Mouse (Mus musculus) forebrain, postnatal 0 days (tissue): ENCODE data around the gene Cdk8. TPM values are rescaled to one million over a fixed set of nuclear protein-coding genes. Genes with fewer than 3 reads are reported as not detected.

ENCODE experiments used
- ATAC-seq: fragments of 200-750 bp; cut with Nextera tagmentation; 2 replicates; pipeline ENCODE4 v1.8.0; 2017; ENCODE audit warnings: mild to moderate bottlenecking, moderate library complexity
- DNase-seq: peaks from one replicate; pipeline ENCODE4 v3.0.0-alpha.2; 2015
- H3K27ac ChIP-seq: fragments of 300-500 bp; sonication (generic); 2 replicates; pipeline ENCODE4 v1.5.1; 2014; ENCODE audit warnings: low read depth, mild to moderate bottlenecking, antibody characterized with exemption, low read length, moderate library complexity, mixed read lengths
- H3K27me3 ChIP-seq: fragments of 300-500 bp; sonication (generic); 2 replicates; pipeline ENCODE4 v1.6.1; 2014; ENCODE audit warnings: mild to moderate bottlenecking, low read length, mixed read lengths; ENCODE audit not compliant: insufficient read depth
- H3K36me3 ChIP-seq: fragments of 300-500 bp; sonication (generic); 2 replicates; pipeline ENCODE4 v1.6.1; 2014; ENCODE audit warnings: mild to moderate bottlenecking, moderate library complexity; ENCODE audit not compliant: insufficient read depth
- H3K4me1 ChIP-seq: fragments of 300-500 bp; sonication (generic); 2 replicates; pipeline ENCODE4 v1.6.1; 2014; ENCODE audit warnings: antibody characterized with exemption; ENCODE audit not compliant: insufficient read depth
- H3K4me2 ChIP-seq: fragments of 300-500 bp; sonication (generic); 2 replicates; pipeline ENCODE4 v1.6.1; 2014; ENCODE audit warnings: low read depth, mild to moderate bottlenecking, moderate library complexity
- H3K4me3 ChIP-seq: fragments of 300-500 bp; sonication (generic); 2 replicates; pipeline ENCODE4 v1.5.1; 2014; ENCODE audit warnings: low read depth, low read length, mixed read lengths
- H3K9ac ChIP-seq: fragments of 300-500 bp; sonication (generic); 2 replicates; pipeline ENCODE4 v1.6.1; 2014; ENCODE audit warnings: mild to moderate bottlenecking
- H3K9me3 ChIP-seq: fragments of 300-500 bp; sonication (generic); 2 replicates; pipeline ENCODE4 v1.6.1; 2016; ENCODE audit warnings: low read length
- CTCF ChIP-seq: sonication (generic); IDR thresholded peaks from 2 replicates; pipeline ENCODE4 v1.5.1; 2016; ENCODE audit warnings: antibody characterized with exemption, control low read depth, low read depth
- WGBS: fragments of 180-500 bp; shearing (Covaris S2); extraction: QIAGEN DNeasy Blood & Tissue Kit; methylation state at CpG from one replicate; pipeline ENCODE4 v1.1.7; 2014; 5-methylcytosine and 5-hydroxymethylcytosine counted together
- polyA plus RNA-seq: library from polyadenylated mRNA; unstranded; fragments of >200 nt; fragmentation: Nextera tagmentation; extraction: Ambion mirVana; gene quantifications from 2 replicates; pipeline ENCODE4 v1.2.1, GENCODE M21; 2015
- total RNA-seq: library from RNA; depleted of rRNA; stranded (reverse); fragments of >200 nt; gene quantifications from 2 replicates; pipeline ENCODE4 v1.2.3, GENCODE M21; 2014

Cdk8 gene
- total and polyA plus RNA-seq, 2 experiments from 2014 or later, result 13.1 to 48.8 TPM

DNA sequence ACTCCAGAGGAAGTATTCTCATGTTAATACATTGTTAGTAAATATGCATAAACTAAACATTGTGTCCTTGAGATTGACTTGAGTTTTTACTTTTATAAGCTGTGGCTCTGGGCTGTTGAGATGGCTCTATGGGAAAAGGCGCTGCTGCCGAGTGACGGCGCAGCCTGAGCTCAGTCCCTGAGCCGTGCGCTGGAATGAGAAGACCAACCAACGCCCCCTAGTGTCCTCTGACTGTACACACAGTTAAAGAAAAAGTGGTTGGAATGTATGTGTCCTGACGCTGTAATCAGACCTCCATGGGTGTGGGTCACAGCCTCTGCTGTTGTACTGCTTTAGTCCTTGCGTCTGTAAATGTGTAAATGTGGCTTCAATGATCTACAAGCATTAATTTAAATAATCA lies 29.0 kb downstream of the Cdk8 start:
- Histone ChIP-seq H3K4me1 (no peaks in the 10 kb centered on the region), H3K27ac (no peak overlapping the region), H3K9ac (no peak overlapping the region), H3K27me3 (no peaks in the 10 kb centered on the region), H3K4me2 (no peak overlapping the region), H3K9me3 (no peaks in the 10 kb centered on the region), H3K36me3 (no peaks in the 10 kb centered on the region), H3K4me3 (no peak overlapping the region)
- no peak for DNase-seq
- 61% methylated on average over 9 of the region's 9 CpGs for WGBS
- no peak for ATAC-seq
- peak; percentile 15; the same call in 1 of the 2 replicates for TF ChIP-seq CTCF

GRCm38 (mm10) chr5:146265934-146266591 lies 35.0 kb downstream of the Cdk8 start:
- Histone ChIP-seq H3K4me2 (no peak overlapping the region), H3K27ac (no peak overlapping the region), H3K27me3 (no peaks in the 10 kb centered on the region), H3K4me1 (no peaks in the 10 kb centered on the region), H3K4me3 (no peak overlapping the region), H3K9ac (no peak overlapping the region), H3K9me3 (no peaks in the 10 kb centered on the region), H3K36me3 (no peaks in the 10 kb centered on the region; the same call in 1 of the 2 replicates)
- DNase-seq (no peak), ATAC-seq (no peak)
- WGBS, result 87% methylated on average over 5 of the region's 6 CpGs
- TF ChIP-seq CTCF, result no peak

DNA sequence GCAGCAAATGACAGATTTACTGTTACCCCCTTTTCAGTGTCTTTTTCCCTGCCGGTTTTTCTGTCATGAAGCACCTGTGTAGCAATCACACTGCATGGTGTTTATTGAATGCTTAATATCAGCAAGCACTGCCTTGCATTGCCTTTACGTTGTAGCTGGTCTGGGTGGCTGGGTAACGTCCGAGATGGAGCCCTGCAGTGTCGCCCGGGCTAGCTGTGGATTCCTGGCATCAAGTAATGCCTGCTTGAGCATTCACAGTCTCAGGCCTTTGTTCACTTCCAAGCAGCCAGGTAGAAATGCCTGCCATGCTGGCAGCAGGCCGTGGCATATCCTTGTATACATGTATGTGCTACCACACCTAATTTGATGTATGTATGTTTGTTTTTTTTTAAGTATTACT lies 36.7 kb downstream of the Cdk8 start:
- Histone ChIP-seq H3K27ac (no peak overlapping the region), H3K4me1 (no peaks in the 10 kb centered on the region), H3K9me3 (no peaks in the 10 kb centered on the region), H3K4me3 (no peak overlapping the region), H3K4me2 (no peak overlapping the region), H3K9ac (no peak overlapping the region), H3K36me3 (no peaks in the 10 kb centered on the region; the same call in 1 of the 2 replicates), H3K27me3 (no peaks in the 10 kb centered on the region)
- 86% methylated on average over 7 of the region's 7 CpGs for whole genome bisulfite sequencing
- ATAC-seq (no peak), DNase-seq (no peak)
- no peak for TF ChIP-seq CTCF

- Histone ChIP-seq H3K4me1 (no peaks in the 10 kb centered on the region), H3K9ac (no peak overlapping the region), H3K4me3 (no peak overlapping the region), H3K27ac (no peak overlapping the region), H3K4me2 (no peak overlapping the region), H3K27me3 (no peaks in the 10 kb centered on the region), H3K9me3 (no peaks in the 10 kb centered on the region), H3K36me3 (peaks cover 4% of the 10 kb centered on the region)
- DNase-seq (no peak), ATAC-seq (no peak)
- TF ChIP-seq CTCF, result no peak
- WGBS, result 89% methylated on average over 9 of the region's 9 CpGs
Measured at GRCm38 (mm10) chr5:146270593-146270992, 39.6 kb downstream of the Cdk8 start.

DNA sequence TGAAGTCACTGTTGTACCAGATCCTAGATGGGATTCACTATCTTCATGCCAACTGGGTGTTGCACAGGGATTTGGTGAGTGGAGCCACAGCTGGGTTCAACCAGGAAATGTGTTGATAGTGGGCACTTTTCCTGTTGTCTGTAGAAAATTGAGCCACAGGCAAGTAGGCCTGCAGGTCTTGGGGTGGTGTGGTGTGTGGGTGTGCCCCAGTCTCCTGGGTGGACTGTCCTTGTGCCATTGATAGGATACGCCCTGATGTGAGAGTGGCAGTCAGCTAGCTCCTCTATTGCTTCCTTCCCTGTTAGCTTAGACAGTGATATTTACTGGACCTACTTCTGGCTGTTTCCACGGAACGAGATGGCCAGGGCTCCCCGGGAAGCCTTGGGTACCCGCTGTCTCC lies 40.6 kb downstream of the Cdk8 start:
- no peaks in the 10 kb centered on the region for H3K4me1 ChIP-seq
- ATAC-seq (no peak; the same call in 1 of the 2 replicates), DNase-seq (no peak)
- H3K9me3 ChIP-seq, result no peaks in the 10 kb centered on the region
- H3K4me2 ChIP-seq, result no peak overlapping the region
- H3K4me3 ChIP-seq, result no peak overlapping the region
- 89% methylated on average over 5 of the region's 5 CpGs for WGBS
- H3K27ac ChIP-seq, result no peak overlapping the region
- no peak overlapping the region for H3K9ac ChIP-seq
- peaks cover 4% of the 10 kb centered on the region for H3K36me3 ChIP-seq
- H3K27me3 ChIP-seq, result no peaks in the 10 kb centered on the region
- no peak for TF ChIP-seq CTCF

DNA sequence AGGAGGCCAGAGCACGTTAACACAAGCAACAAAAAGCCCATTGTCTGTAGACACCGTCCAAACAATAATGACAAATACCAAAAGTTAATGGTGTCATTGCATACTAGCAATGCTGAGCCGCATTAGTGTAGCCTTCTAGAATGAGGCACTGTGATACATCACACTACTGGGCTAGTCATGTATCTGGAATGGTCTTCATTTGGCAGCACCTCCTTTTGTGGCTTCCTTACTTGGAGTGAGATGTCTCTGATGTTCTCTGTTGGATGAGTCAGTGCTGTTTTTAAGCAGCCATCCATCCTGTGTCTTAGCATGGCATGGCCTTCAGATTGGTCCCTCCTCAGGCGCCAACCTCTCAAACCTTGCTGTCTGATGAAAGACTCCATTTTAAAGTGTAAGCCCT lies 42.1 kb downstream of the Cdk8 start:
- Histone ChIP-seq H3K27me3 (no peaks in the 10 kb centered on the region), H3K36me3 (peaks cover 4% of the 10 kb centered on the region), H3K4me3 (no peak overlapping the region), H3K4me1 (no peaks in the 10 kb centered on the region), H3K4me2 (no peak overlapping the region), H3K27ac (no peak overlapping the region), H3K9ac (no peak overlapping the region), H3K9me3 (no peaks in the 10 kb centered on the region)
- no peak for TF ChIP-seq CTCF
- 80% methylated on average over 4 of the region's 4 CpGs for WGBS
- ATAC-seq (no peak), DNase-seq (no peak)

DNA sequence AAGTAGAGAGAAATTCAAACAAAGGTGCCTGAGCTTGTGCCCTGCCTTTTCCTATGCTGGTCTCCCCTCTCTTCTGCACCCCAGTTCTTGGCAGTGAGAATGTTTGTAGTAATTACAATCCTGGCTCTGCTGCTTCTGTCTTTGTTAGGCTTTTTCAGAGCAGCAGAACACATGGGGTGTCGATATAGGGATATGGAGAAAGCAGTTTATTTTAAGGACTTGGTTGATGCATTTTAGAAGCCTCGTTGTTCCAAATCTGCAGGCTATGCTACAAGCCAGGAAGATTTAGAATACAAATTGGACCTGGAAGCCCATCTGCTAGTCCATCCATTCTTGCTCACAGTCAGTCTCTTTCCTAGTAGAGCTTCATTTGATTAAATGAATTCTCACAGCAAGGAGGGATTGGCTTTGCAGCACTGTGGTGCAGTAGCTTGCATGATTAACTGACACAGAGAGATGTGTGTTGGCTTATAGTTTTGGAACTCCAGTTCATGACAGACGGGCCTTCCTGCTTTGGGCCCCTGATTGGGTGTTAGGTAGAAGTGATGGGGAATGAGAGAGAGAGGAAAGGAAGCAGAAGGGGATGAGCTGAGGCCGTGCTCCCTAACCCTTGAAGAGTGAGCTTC lies 43.5 kb downstream of the Cdk8 start:
- Histone ChIP-seq H3K9ac (no peak overlapping the region), H3K27me3 (no peaks in the 10 kb centered on the region), H3K9me3 (no peaks in the 10 kb centered on the region), H3K4me2 (no peak overlapping the region), H3K36me3 (peaks cover 4% of the 10 kb centered on the region; the same call in 1 of the 2 replicates), H3K4me3 (no peak overlapping the region), H3K27ac (0 out of 2 replicates have a peak overlapping the region, but pooled peaks have one; percentile 51), H3K4me1 (no peaks in the 10 kb centered on the region)
- WGBS, result 52% methylated on average over 4 of the region's 4 CpGs
- DNase-seq, result peak; percentile 48
- ATAC-seq, result peak; percentile 90
- TF ChIP-seq CTCF, result no peak
